Mouse (Mus musculus) embryo, embryonic 10.5 days (tissue): ENCODE measurements at regions not wholly inside any gene's neighbourhood (a gene's known extent, or its start where the extent isn't known, plus 50 kb on each side); places are given as distances from the start of the nearest gene placed in this dataset.
A peak's percentile ranks its signal among the peaks of the same experiment; 100 is the strongest.

Experiments used
- DNase-seq: peaks from one replicate; pipeline ENCODE4 v3.0.0-alpha.2; 2015; ENCODE audit warnings: low spot score

- no peak for DNase-seq
These were observed 158.9 kb downstream of the Ly86 start for GRCm38 (mm10) chr13:37503898-37504297.

- no peak for DNase-seq
These were observed 159.4 kb downstream of the Ly86 start for GRCm38 (mm10) chr13:37504373-37504772.

GRCm38 (mm10) chr13:37505617-37506016 lies 160.6 kb downstream of the Ly86 start:
- no peak for DNase-seq

GRCm38 (mm10) chr13:37506046-37506445 lies 161.0 kb downstream of the Ly86 start:
- no peak for DNase-seq

- no peak for DNase-seq
These were observed 161.7 kb downstream of the Ly86 start for GRCm38 (mm10) chr13:37506701-37507100.

- no peak for DNase-seq
These were observed 162.1 kb downstream of the Ly86 start for GRCm38 (mm10) chr13:37507146-37507545.

- DNase-seq = no peak
These were observed 163.7 kb downstream of the Ly86 start for GRCm38 (mm10) chr13:37508385-37509351.

GRCm38 (mm10) chr13:37509352-37509851 lies 164.4 kb downstream of the Ly86 start:
- peak; percentile 61 for DNase-seq

- no peak for DNase-seq
These were observed 165.5 kb downstream of the Ly86 start for GRCm38 (mm10) chr13:37510511-37510910.

GRCm38 (mm10) chr13:37511006-37511405 lies 166.0 kb downstream of the Ly86 start:
- no peak for DNase-seq

- DNase-seq = no peak
These were observed 166.4 kb downstream of the Ly86 start for GRCm38 (mm10) chr13:37511406-37511805.

GRCm38 (mm10) chr13:37512781-37513180 lies 167.8 kb downstream of the Ly86 start:
- DNase-seq = no peak

- no peak for DNase-seq
These were observed 168.3 kb downstream of the Ly86 start for GRCm38 (mm10) chr13:37513206-37513904.

GRCm38 (mm10) chr13:37513905-37514607 lies 169.0 kb downstream of the Ly86 start:
- DNase-seq = peak; percentile 89

GRCm38 (mm10) chr13:37514641-37515305 lies 169.8 kb downstream of the Ly86 start:
- DNase-seq = no peak

- DNase-seq = no peak
These were observed 172.2 kb downstream of the Ly86 start for GRCm38 (mm10) chr13:37517055-37517807.

- DNase-seq = peak; percentile 63
These were observed 174.9 kb downstream of the Ly86 start for GRCm38 (mm10) chr13:37519948-37520347.

- DNase-seq = no peak
These were observed 180.2 kb downstream of the Ly86 start for GRCm38 (mm10) chr13:37525097-37525726.

GRCm38 (mm10) chr13:37526102-37526501 lies 181.1 kb downstream of the Ly86 start:
- DNase-seq = no peak

- DNase-seq = no peak
These were observed 183.4 kb downstream of the Ly86 start for GRCm38 (mm10) chr13:37528380-37528779.
